Mouse (Mus musculus) megakaryocyte-erythroid progenitor cell, adult 5 weeks (primary cell): ENCODE data around the gene Gata1. TPM values are rescaled to one million over a fixed set of nuclear protein-coding genes. Genes with fewer than 3 reads are reported as not detected.

Experiments used
- polyA plus RNA-seq: library from polyadenylated mRNA; stranded (reverse); fragments of >175 nt; gene quantifications from 2 replicates; pipeline ENCODE4 v1.2.3, GENCODE M21; 2012

Gata1 gene
- polyA plus RNA-seq: 28.0 and 45.7 TPM in 2 replicates

DNA sequence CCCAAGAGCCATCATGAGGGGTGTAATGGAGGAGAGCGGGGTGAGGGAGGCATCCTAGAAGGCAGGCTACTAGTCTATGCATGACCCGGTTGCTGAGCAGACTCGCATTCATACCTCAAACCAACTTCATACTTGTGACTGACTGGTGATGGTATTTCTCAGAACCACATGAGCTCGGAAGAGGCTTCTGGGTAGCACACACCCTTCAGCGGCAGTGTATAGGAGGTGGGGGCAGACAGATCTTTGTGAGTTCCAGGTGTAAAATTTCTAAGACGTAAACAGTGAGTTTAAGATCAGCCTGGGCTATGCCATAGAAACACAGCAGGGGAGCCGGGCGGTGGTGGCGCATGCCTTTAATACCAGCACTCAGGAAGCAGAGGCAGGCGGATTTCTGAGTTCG is at the start of gene Gata1:
Gene Gata1 (minus strand): TSS at position 180 of the 400 bp plus-strand sequence.

GRCm38 (mm10) chrX:8018286-8018685 is 40.4 kb upstream of the Gata1 start, which contains the start of gene Glod5:
TSS of gene Glod5 (minus strand) at chrX:8018492.

DNA sequence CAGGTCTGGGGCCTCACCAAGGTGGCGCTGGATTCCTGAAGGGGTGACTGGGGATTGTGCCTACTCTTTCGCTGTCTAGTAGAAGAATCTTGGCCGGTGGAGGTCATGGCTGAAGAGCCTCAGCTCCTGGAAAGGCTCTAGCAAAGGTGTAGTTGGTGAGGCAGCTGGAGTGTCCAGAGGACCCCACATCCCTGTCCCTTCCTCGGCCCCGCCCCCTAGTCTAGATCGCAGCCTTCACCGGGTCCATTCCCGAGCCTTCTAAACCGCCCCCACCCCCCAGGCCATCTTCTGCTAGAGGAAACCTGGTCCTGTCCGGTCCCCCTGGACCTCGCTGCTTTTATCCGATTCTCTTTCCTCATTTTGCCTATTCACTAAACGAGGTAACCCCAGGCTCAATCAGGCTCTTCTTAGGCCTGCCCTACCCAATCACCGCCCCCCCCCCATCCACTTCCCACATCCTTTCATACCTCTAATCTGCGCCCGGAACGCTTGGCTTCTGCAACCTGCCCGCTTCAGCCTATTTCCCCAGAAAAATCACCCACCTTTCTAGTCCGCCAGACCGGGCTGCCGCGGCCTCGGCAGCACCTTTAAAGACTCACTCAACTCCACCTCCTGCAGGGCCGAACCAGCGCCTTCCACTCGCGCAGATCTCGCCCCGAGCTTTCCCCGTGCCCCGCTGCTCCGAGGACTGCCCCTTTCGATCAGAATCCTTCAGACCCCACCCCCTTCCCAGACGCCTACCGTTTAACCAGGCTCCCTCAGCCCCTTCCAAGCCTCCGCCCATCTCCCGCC is 30.6 kb downstream of the Gata1 start, which contains the start of gene Hdac6:
Gene Hdac6 (minus strand): TSS at position 782 of the 792 bp plus-strand sequence.

GRCm38 (mm10) chrX:7928270-7928790 is 49.5 kb downstream of the Gata1 start, which contains the start of gene Eras:
TSS of gene Eras (minus strand) at chrX:7928607.

GRCm38 (mm10) chrX:7919601-7920383 is 58.1 kb downstream of the Gata1 start, which contains the start of gene Pcsk1n:
TSS of gene Pcsk1n (plus strand) at chrX:7919822.

Other genes starting within 250 kb of the Gata1 start
- gene Praf2, start 249.6 kb downstream of the Gata1 start, polyA plus RNA-seq: 13.0 and 14.3 TPM in 2 replicates
- 9.2 and 12.0 TPM in 2 replicates for gene Ccdc120, start 227.2 kb downstream of the Gata1 start, polyA plus RNA-seq
- gene Tfe3, start 215.5 kb downstream of the Gata1 start, polyA plus RNA-seq: 35.0 and 39.3 TPM in 2 replicates
- gene Gripap1, start 188.3 kb downstream of the Gata1 start, polyA plus RNA-seq: 30.7 and 49.9 TPM in 2 replicates
- gene Kcnd1, start 155.8 kb downstream of the Gata1 start, polyA plus RNA-seq: 0.55 and 0.57 TPM in 2 replicates
- 82.6 and 87.6 TPM in 2 replicates for gene Otud5, start 136.7 kb downstream of the Gata1 start, polyA plus RNA-seq
- gene Pim2, start 99.8 kb downstream of the Gata1 start, polyA plus RNA-seq: 24.2 and 25.3 TPM in 2 replicates
- 43.2 and 61.9 TPM in 2 replicates for gene Slc35a2, start 94.0 kb downstream of the Gata1 start, polyA plus RNA-seq
- 168 and 179 TPM in 2 replicates for gene Pqbp1, start 78.8 kb downstream of the Gata1 start, polyA plus RNA-seq
- 115 and 120 TPM in 2 replicates for gene Timm17b, start 78.7 kb downstream of the Gata1 start, polyA plus RNA-seq
- not detected in 2 replicates for gene Gm10491, start 70.2 kb downstream of the Gata1 start, polyA plus RNA-seq
- gene Gm10490, start 68.5 kb downstream of the Gata1 start, polyA plus RNA-seq: not detected in 2 replicates
- gene Pcsk1n, start 58.2 kb downstream of the Gata1 start, polyA plus RNA-seq: 0.06 TPM in 2 replicates
- not detected in 2 replicates for gene Eras, start 49.5 kb downstream of the Gata1 start, polyA plus RNA-seq
- gene Hdac6, start 30.2 kb downstream of the Gata1 start, polyA plus RNA-seq: 8.0 and 10.3 TPM in 2 replicates
- gene Glod5, start 40.4 kb upstream of the Gata1 start, polyA plus RNA-seq: not detected in 2 replicates
- gene Suv39h1, start 96.7 kb upstream of the Gata1 start, polyA plus RNA-seq: 20.0 and 21.1 TPM in 2 replicates
- 231 and 266 TPM in 2 replicates for gene Was, start 112.4 kb upstream of the Gata1 start, polyA plus RNA-seq
- gene Wdr13, start 154.8 kb upstream of the Gata1 start, polyA plus RNA-seq: 36.2 and 54.9 TPM in 2 replicates
- gene Rbm3, start 167.8 kb upstream of the Gata1 start, polyA plus RNA-seq: 148 and 243 TPM in 2 replicates
- gene Tbc1d25, start 198.1 kb upstream of the Gata1 start, polyA plus RNA-seq: 4.8 and 5.3 TPM in 2 replicates
- 4.6 and 5.8 TPM in 2 replicates for gene Ebp, start 215.4 kb upstream of the Gata1 start, polyA plus RNA-seq
- 0.40 and 1.0 TPM in 2 replicates for gene Porcn, start 228.5 kb upstream of the Gata1 start, polyA plus RNA-seq